Mouse (Mus musculus): ENCODE measurements at regions not wholly inside any gene's neighbourhood (a gene's known extent, or its start where the extent isn't known, plus 50 kb on each side); places are given as distances from the start of the nearest gene placed in this dataset.

DNA sequence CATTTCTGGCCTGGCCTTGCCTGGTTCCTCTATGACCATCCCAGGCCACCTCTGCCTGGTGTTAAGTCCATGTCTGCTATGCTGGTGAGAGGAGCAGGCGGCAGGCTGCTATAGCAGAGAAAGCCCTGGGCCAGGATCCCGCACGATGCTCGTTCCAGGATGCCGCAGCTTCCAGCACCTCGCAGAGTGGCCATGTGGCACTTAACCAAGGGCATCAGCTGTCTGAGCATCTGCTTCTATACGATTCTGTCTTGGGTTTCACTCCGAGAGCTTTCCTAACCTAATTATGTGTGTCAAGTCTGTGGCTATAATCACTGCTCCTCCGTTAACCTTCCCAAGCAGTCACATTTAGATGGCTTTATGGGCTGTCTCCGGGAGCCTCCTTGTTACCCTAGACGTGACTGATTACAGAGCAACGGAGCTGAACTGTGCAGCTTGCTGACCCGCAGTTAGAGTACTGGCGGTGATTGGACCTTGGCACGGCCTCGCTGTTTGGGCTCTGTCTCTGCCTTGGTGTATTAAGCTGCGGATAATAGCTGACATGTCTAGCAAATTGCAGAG, 64.4 kb downstream of the Ackr3 start:
- no peak for DNase-seq (ENCODE audit: low read depth, low spot score)

DNA sequence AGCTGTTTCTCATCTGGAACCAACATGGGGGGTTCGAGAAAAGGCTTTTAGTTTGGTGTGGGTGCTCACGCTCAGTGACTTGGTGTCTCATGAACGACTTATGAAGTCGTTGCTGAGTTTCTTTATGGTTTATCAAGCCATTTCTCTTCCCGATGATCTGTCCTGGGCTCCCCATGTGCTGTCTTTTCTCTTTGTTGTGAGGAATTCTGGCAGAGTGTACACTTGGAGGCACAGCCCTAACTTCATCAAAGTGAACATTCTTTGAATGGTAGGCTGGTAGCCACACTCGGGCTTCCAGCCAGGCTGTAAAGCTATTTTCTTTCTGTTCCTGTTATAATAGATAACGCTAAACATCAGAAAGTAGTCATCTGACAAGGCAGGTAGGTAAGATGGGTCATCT, 65.2 kb downstream of the Ackr3 start:
- DNase-seq (ENCODE audit: low read depth, low spot score) = no peak

DNA sequence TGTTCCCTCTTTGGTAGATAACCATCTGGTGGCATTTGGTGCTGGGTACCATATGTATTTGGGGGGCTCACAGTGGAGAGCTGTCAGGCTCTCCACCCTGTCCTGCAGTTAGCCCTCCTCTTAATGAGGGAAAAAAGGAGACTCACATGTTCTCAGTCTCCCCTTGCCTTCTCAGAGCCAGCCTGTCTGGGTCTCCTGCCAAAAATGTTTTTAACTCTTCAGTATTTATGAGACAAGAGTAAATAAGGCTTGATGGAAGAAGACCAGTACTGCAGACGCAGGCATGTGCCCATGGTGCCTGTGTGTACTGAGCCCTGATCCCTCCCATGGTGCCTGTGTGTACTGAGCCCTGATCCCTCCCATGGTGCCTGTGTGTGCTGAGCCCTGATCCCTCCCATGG, 66.1 kb downstream of the Ackr3 start:
- no peak for DNase-seq (ENCODE audit: low read depth, low spot score)

- DNase-seq (ENCODE audit: low read depth, low spot score) = no peak
These were observed 67.5 kb downstream of the Ackr3 start for GRCm38 (mm10) chr1:90271326-90271725.

DNA sequence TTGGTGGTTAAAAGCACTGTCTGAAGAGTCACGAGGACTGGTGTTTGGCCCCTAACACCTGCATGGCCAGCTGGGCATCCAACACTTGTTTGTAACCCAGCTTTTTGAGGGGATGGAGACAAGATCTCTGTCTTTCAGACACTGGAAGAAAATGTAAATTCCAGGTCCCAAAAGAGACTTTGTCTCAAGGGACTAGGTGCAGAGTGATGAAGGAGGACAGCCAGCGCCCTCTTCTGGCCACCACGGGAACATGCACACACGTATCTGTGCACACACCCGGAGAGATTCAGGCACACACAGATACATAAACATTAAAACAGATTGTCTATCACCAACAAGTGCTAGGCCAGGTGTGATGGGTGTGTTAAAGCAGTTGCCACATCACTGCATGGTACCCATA, 68.6 kb downstream of the Ackr3 start:
- DNase-seq (ENCODE audit: low read depth, low spot score) = no peak

DNA sequence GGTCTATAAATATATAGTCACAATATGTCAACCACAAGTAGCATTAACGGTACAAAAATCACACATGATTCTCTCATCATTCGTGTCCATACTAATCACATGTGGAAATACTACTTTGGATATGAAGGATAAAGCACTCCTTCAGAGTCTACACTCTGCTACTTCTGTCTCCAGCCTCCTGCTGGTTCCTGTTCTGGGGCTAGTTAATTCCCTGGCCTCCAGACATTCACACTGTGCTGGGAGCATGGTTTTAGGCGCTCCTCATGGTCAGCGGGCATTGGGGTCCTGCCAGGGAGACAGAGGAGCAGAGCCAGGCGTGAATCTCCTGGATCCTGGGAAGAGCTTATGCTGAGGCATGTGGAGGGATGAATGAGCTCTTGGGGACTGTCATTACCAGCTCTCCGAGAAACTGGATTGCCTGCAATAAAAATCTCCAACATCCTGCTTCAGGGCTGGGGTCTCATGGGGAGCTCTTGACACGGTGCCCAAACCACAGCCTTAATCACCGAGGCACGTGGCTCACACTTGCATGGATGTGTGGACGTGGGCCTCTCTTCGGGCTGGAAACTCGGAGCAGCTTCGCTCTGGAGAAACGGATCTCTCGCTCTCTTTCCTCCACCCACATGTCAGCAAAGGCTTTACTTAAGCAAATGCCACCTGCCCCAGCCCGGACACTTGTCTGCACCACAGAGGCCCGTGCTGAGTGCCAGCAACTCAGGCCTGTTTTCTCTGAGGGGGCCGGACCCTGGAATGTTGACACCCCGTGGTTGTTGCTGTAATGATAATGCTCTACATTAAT, 69.2 kb downstream of the Ackr3 start:
- no peak for DNase-seq (ENCODE audit: low read depth, low spot score)

- no peak for DNase-seq (ENCODE audit: low read depth, low spot score)
These were observed 69.8 kb downstream of the Ackr3 start for GRCm38 (mm10) chr1:90273629-90273928.

GRCm38 (mm10) chr1:90274968-90275651, 71.3 kb downstream of the Ackr3 start:
- no peak for DNase-seq (ENCODE audit: low read depth, low spot score)

GRCm38 (mm10) chr1:90275786-90276520, 72.2 kb downstream of the Ackr3 start:
- no peak for DNase-seq (ENCODE audit: low read depth, low spot score)

DNA sequence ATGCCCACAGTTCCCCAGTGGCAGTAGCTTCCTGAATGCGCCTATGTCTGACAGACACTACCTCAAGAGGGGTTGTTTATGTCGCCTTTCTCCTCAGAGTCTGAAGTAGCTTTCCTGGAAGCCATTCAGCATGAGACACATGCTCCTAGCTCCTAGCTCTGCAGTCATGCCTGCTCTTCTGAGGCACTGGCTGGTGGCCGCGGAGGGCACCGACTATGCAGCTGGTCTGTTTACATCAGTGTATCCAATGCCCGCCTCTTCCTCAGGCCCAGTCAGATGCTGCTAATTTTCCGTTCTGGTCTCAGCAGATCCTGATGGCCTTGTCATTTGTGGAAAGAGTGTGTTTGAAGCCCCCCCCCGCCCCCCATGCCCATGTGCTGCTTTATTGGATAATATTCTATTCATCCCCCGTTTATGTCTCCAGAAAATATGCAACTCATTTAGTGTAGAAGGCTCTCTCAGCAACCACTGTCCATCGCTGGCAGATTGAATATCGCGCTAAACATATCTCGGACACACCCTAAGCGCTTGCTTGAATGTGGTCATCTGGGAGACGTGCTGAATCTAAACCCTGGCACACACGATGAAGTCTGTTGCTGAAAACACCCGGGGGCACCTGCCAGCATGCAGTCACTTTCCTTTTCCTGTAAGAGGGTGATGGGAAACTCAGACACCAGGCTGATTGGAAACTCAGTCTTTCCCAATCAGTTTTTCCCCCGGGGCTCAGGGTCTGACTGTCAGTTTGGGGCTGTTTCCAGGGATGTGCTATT, 73.9 kb downstream of the Ackr3 start:
- no peak for DNase-seq (ENCODE audit: low read depth, low spot score)

GRCm38 (mm10) chr1:90279066-90279839, 75.5 kb downstream of the Ackr3 start:
- DNase-seq (ENCODE audit: low read depth, low spot score) = no peak

DNA sequence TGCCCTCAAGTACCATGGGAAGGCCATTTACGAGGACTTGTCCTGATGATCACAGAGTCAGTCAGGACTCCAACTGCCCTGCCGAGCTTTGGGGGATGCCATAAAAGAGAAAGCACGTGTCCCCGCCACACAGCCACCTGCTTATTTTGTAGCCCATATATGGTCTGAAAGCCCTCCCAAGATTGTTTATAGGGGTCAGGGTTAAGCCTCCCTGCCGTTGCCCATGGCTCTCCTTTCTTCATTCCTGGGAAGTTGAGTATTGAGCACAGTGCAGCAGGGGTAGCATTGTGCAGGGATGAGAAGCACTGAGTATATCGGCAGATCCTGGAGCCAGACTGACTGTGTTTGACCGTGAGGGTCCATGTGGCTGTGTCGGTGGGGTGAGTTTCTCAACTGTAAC, 76.4 kb downstream of the Ackr3 start:
- DNase-seq (ENCODE audit: low read depth, low spot score) = no peak

DNA sequence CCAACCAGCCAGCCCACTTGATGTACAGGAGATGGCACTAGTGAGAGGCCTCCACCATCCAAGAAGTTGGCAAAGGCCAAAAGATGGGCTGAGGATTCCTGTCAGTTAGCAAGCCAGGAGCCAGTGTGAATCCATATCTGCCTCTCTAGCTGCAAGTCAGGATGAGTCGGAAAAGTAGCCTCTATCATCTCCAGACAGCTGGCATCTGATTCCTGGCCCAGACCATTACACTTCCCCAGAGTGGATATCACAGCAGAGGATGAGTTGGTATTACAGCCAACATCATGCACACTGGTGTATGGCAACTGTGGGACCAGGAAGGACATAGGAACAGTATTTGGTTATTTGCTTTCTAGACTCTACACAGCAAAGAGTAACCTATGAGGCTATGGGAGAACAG, 77.5 kb downstream of the Ackr3 start:
- no peak for DNase-seq (ENCODE audit: low read depth, low spot score)

DNA sequence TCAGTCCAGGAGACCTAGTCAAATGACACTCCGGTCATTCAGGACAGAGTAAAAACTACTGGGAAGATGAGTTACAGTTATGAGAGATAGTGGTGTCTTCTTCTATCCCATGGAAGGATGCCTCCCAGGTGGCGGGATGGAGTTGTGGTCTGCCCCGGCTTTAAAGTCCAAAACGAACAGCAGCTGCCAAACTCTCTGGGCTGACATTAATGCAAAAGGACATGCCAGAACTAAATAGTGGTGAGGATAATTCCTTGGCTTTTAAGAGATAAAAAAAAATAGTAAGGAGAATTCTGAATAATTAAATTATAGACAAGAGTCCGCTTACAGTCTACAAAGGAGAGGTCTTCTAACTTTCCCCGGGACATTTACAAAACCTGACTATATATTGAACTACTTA, 78.2 kb downstream of the Ackr3 start:
- no peak for DNase-seq (ENCODE audit: low read depth, low spot score)

DNA sequence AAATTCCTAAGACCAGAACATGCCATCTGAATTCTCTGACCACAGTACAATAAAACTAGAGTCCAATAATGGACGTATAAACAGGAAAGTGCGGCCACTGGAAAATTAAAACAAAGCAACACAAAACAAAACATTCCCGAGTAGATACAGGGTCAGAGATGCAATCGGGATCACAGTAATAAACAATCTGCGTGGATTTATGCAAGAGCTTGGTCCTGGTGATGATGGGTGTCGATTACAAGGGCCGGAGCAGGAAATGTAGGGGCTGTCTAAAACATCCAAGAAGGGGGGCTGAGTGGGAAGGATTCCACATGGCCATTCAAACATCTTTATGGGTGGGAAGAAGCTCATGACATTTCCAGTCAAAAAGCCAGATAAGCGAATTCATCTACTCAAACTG, 78.6 kb downstream of the Ackr3 start:
- no peak for DNase-seq (ENCODE audit: low read depth, low spot score)

DNA sequence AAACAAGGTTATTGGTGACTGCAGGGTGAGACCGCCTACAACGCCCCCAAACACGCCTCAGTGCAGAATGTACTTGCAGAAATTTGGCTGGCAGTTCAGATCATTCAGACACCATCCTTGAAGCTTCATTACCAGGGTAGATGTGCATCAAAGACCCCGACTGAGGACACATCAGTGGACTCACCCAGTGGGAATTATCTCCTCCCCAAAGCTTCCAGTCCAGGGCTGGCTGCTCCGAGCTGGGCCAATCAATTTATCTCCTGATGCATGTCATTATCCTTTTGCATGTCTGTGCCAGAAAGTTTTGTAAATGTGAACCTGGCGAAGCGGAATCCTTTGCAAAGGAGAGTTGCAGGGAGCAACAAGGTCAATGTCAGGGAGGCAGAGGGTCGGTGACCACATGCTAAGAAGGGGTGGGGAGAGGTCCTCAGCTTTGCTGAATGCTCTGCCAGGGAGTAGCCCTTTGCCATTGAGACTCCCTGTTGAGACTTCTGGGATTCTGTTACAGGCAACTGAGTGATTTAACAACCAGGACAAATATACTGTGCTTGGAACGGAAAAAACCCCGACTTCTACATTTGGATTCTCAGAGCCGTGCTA, 79.5 kb downstream of the Ackr3 start:
- no peak for DNase-seq (ENCODE audit: low read depth, low spot score)

GRCm38 (mm10) chr1:90283912-90284636, 80.3 kb downstream of the Ackr3 start:
- no peak for DNase-seq (ENCODE audit: low read depth, low spot score)

- no peak for DNase-seq (ENCODE audit: low read depth, low spot score)
These were observed 81.5 kb downstream of the Ackr3 start for GRCm38 (mm10) chr1:90285318-90285717.

DNA sequence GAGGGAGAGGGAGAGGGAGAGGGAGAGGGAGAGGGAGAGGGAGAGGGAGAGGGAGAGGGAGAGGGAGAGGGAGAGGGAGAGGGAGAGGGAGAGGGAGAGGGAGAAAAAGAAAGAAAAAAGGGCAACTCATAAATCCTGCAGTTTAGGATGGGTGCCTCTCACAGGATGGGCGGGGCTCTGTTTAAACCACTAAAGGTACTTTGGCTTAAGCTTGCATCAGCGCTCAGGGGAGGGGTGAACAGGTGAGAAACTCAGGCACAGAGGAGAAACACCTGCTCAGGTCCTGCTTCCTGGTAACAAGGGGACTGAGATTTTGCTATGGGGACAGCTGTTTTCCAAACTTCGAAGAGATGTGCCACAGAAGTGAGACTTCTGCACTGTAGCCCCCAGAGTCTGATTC, 83.5 kb downstream of the Ackr3 start:
- no peak for DNase-seq (ENCODE audit: low read depth, low spot score)

All from brain, embryonic 18.5 days (tissue).